Mouse (Mus musculus) heart, postnatal 14 days (tissue): ENCODE measurements around the gene Nostrin. TPM values are rescaled to one million over a fixed set of nuclear protein-coding genes. Genes with fewer than 3 reads are reported as not detected.

Source experiments
- total RNA-seq, 2 experiments: library from RNA; stranded (reverse); gene quantifications; 2 replicates each; pipeline ENCODE4 v1.2.3; 2021

The Nostrin gene
- total RNA-seq, 2 experiments from 2014 or later: 8.1 to 8.6 TPM

Other genes starting within 250 kb of the Nostrin start
- gene Spc25, start 70.4 kb downstream of the Nostrin start, total RNA-seq: 1 to 10 TPM; 3.9 to 7.4 TPM
- gene G6pc2, start 75.3 kb downstream of the Nostrin start, total RNA-seq: not detected
- not detected for gene Abcb11, start 206.8 kb downstream of the Nostrin start, total RNA-seq
- gene Dhrs9, start 244.6 kb downstream of the Nostrin start, total RNA-seq: under 1 TPM; 0.39 to 0.91 TPM